Mouse (Mus musculus) heart, embryonic 14.5 days (tissue): Measurements from ENCODE around the gene Kctd6. TPM values are rescaled to one million over a fixed set of nuclear protein-coding genes. Genes with fewer than 3 reads are reported as not detected.

Experiments used
- ATAC-seq: fragments of 200-750 bp; cut with Nextera tagmentation; 2 replicates; pipeline ENCODE4 v1.8.0; 2017; ENCODE audit warnings: low read depth, moderate TSS enrichment; ENCODE audit not compliant: insufficient number of reproducible peaks, insufficient read depth, low FRiP score
- H3K27ac ChIP-seq, 2 experiments: fragments of 200-500 bp in 1 of 2; fragments of 300-500 bp in 1 of 2; sonication (generic) in 1 of 2; replicated peaks in 1 of 2; 2 replicates each; pipeline ENCODE4 v1.5.1; 2012 to 2014; ENCODE audit warnings: low read depth in 2 of 2, low read length in 2 of 2, control low read depth in 1 of 2, mild to moderate bottlenecking in 1 of 2, mixed read lengths in 1 of 2; ENCODE audit not compliant: control insufficient read depth in 1 of 2, insufficient read depth in 1 of 2
- H3K27me3 ChIP-seq: fragments of 300-500 bp; sonication (generic); 2 replicates; pipeline ENCODE4 v1.6.1; 2014; ENCODE audit warnings: mild to moderate bottlenecking, low read length, control low read depth; ENCODE audit not compliant: control insufficient read depth, insufficient read depth
- H3K36me3 ChIP-seq: fragments of 300-500 bp; sonication (generic); 2 replicates; pipeline ENCODE4 v1.6.1; 2014; ENCODE audit warnings: mild to moderate bottlenecking, control low read depth, low read length, mixed read lengths; ENCODE audit not compliant: control insufficient read depth, insufficient read depth
- H3K4me1 ChIP-seq, 2 experiments: fragments of 200-500 bp in 1 of 2; fragments of 300-500 bp in 1 of 2; sonication (generic) in 1 of 2; 2 replicates each; pipeline ENCODE4 v1.6.1; 2012 to 2014; ENCODE audit warnings: low read length in 2 of 2, control low read depth in 1 of 2, mixed read lengths in 1 of 2; ENCODE audit not compliant: control insufficient read depth in 2 of 2, insufficient read depth in 2 of 2
- H3K4me2 ChIP-seq: fragments of 300-500 bp; sonication (generic); 2 replicates; pipeline ENCODE4 v1.6.1; 2014; ENCODE audit warnings: mild to moderate bottlenecking, low read length
- H3K4me3 ChIP-seq, 2 experiments: fragments of 200-500 bp in 1 of 2; fragments of 300-500 bp in 1 of 2; sonication (generic) in 1 of 2; 2 replicates each; pipeline ENCODE4 v1.5.1; 2012 to 2014; ENCODE audit warnings: low read length in 2 of 2, mild to moderate bottlenecking in 2 of 2, control low read depth in 1 of 2, low read depth in 1 of 2, moderate library complexity in 1 of 2; ENCODE audit not compliant: control insufficient read depth in 1 of 2, insufficient read depth in 1 of 2
- H3K9ac ChIP-seq: fragments of 300-500 bp; sonication (generic); 2 replicates; pipeline ENCODE4 v1.6.1; 2014; ENCODE audit warnings: mild to moderate bottlenecking, low read length
- H3K9me3 ChIP-seq: fragments of 300-500 bp; sonication (generic); 2 replicates; pipeline ENCODE4 v1.6.1; 2016; ENCODE audit warnings: low read length, control low read depth; ENCODE audit not compliant: control insufficient read depth
- whole genome bisulfite sequencing: fragments of 180-500 bp; shearing (Covaris S2); extraction: QIAGEN DNeasy Blood & Tissue Kit; methylation state at CpG from one replicate; pipeline ENCODE4 v1.1.7; 2014; 5-methylcytosine and 5-hydroxymethylcytosine counted together
- polyA plus RNA-seq: library from polyadenylated mRNA; unstranded; fragments of >200 nt; fragmentation: Nextera tagmentation; extraction: Ambion mirVana; gene quantifications from 2 replicates; pipeline ENCODE4 v1.2.1, GENCODE M21; 2014

Kctd6 gene
- polyA plus RNA-seq, 1 experiment from 2014 or later: 14.3 TPM

DNA sequence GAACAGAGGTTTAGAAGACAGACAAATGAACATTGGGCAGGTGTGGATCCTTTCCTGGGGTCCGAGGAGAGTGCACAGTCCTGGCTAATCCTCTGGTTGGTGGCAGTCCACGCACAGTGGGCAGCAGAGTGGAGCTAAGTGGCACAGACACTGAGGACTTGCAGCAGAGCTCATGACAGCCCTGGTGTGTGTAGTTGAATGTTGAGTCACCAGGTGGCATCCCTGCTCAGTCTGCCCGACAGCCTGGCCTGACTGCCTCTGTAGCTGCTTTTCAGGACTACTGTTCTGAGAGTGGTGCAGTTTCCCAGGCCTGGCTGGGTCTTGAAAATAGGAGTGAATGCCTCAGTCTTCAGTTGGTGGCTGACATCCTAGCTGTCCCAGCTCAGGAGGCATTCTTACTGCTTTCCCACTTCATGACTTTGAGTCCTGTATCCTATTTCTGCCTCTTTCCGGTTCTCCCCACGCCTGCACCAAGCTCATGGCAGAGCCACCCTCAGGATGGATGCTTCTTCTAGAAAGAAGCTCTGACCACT, 28.5 kb downstream of the Kctd6 start:
- Histone ChIP-seq H3K4me1 (no peaks in the 10 kb centered on the region), H3K27me3 (no peaks in the 10 kb centered on the region), H3K9ac (no peak overlapping the region), H3K9me3 (no peaks in the 10 kb centered on the region), H3K27ac (no peak overlapping the region), H3K36me3 (no peaks in the 10 kb centered on the region), H3K4me2 (no peak overlapping the region), H3K4me3 (no peak overlapping the region)
- peak; percentile 59; the same call in 1 of the 2 replicates for ATAC-seq
- 49% methylated on average over 5 of the region's 5 CpGs for WGBS

GRCm38 (mm10) chr14:8243136-8243888, 29.4 kb downstream of the Kctd6 start:
- H3K36me3 ChIP-seq: no peaks in the 10 kb centered on the region
- H3K27me3 ChIP-seq: no peaks in the 10 kb centered on the region
- H3K4me1 ChIP-seq: no peaks in the 10 kb centered on the region
- no peak overlapping the region for H3K4me2 ChIP-seq
- no peak overlapping the region for H3K27ac ChIP-seq
- ATAC-seq: no peak
- no peaks in the 10 kb centered on the region for H3K9me3 ChIP-seq
- WGBS: 65% methylated on average over 8 of the region's 8 CpGs
- H3K9ac ChIP-seq: no peak overlapping the region
- H3K4me3 ChIP-seq: no peak overlapping the region

GRCm38 (mm10) chr14:8244211-8244611, 30.3 kb downstream of the Kctd6 start:
- Histone ChIP-seq H3K4me3 (no peak overlapping the region), H3K36me3 (no peaks in the 10 kb centered on the region), H3K4me2 (no peak overlapping the region), H3K4me1 (no peaks in the 10 kb centered on the region), H3K27ac (no peak overlapping the region), H3K27me3 (no peaks in the 10 kb centered on the region), H3K9ac (no peak overlapping the region), H3K9me3 (no peaks in the 10 kb centered on the region)
- no peak for ATAC-seq
- 65% methylated on average over 5 of the region's 5 CpGs for WGBS

DNA sequence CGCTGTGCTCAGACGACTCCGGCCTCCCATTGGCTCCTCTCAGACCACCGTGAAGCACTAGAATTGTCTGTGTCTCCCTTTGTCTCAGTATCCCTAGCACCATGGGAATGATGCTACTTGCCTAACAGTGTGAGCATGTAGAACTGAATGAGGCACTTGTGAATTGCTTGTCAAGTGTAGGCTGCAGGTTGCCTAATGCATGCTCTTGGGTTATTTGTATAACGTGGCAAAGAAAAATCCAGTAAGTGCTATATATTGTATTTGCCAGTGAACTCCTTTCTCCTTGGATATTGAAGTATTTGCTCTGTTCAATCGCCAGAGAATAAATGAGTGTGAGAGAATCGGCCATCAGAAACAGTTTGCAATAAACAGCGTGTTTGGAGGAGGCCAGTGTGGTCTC, 32.9 kb downstream of the Kctd6 start:
- no peak for ATAC-seq
- WGBS: 75% methylated on average over 8 of the region's 8 CpGs
- Histone ChIP-seq H3K27me3 (no peaks in the 10 kb centered on the region), H3K9me3 (no peaks in the 10 kb centered on the region), H3K4me1 (no peaks in the 10 kb centered on the region), H3K4me2 (no peak overlapping the region), H3K4me3 (no peak overlapping the region), H3K9ac (no peak overlapping the region), H3K36me3 (no peaks in the 10 kb centered on the region), H3K27ac (no peak overlapping the region)

DNA sequence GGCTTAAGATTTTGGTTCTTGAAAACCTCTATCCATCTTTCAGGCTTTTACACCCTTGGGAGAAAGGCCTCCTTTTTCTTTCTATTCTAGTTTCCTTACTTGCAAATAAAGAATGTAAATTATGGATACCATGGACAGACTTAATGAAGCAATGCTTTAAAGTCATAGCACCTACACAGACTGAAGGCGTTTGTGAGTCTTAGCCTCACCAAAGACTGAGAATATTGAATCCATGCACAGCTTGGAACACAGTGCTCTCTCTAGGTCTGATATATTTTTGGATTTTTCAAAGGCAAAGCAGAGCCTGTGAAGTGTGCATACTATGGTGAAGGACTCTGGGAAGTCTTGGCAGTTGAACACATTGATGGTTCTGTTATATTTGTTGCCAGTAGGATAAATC, 35.3 kb downstream of the Kctd6 start:
- Histone ChIP-seq H3K27me3 (no peaks in the 10 kb centered on the region), H3K4me2 (no peak overlapping the region), H3K9me3 (no peaks in the 10 kb centered on the region), H3K36me3 (no peaks in the 10 kb centered on the region), H3K4me1 (no peaks in the 10 kb centered on the region), H3K27ac (no peak overlapping the region), H3K4me3 (no peak overlapping the region), H3K9ac (no peak overlapping the region)
- 96% methylated on average over 1 of the region's 1 CpGs for WGBS
- ATAC-seq: no peak

GRCm38 (mm10) chr14:8250141-8250871, 36.4 kb downstream of the Kctd6 start:
- H3K9me3 ChIP-seq: no peaks in the 10 kb centered on the region
- H3K27ac ChIP-seq: no peak overlapping the region
- no peaks in the 10 kb centered on the region for H3K36me3 ChIP-seq
- no peaks in the 10 kb centered on the region for H3K4me1 ChIP-seq
- H3K4me3 ChIP-seq: no peak overlapping the region
- 63% methylated on average over 9 of the region's 9 CpGs for WGBS
- no peak overlapping the region for H3K9ac ChIP-seq
- no peaks in the 10 kb centered on the region for H3K27me3 ChIP-seq
- no peak for ATAC-seq
- no peak overlapping the region for H3K4me2 ChIP-seq

DNA sequence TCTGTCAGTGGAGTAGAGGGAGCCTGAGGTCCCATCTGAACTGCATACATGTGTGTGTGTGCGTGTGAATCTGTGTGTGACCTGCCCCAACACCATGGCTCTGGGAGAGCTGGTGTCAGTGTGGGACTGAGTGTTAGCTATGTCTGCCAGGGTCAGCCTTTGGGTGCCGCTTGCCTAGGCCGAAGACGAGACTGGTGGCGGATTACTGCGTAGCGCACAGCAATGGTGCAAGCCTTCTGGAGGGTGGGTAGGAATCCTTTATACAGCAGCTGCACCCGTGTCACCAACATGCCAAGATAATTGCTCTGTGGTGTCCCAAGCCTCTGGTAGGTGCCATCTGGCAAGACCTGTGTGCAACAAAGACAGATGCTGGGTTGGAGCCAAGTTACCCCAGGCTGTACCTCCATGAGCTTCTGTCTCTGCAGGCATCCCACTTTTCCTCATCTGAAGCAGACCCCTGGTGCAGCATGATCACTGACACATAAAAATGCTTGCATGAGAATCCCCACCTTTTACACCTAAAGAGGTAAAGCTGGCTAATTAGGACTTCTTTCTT, 37.5 kb downstream of the Kctd6 start:
- Histone ChIP-seq H3K9ac (no peak overlapping the region), H3K4me1 (no peaks in the 10 kb centered on the region), H3K27ac (no peak overlapping the region), H3K36me3 (no peaks in the 10 kb centered on the region), H3K4me3 (no peak overlapping the region), H3K27me3 (no peaks in the 10 kb centered on the region), H3K9me3 (no peaks in the 10 kb centered on the region), H3K4me2 (no peak overlapping the region)
- ATAC-seq: no peak
- WGBS: 87% methylated on average over 8 of the region's 8 CpGs
